Mouse (Mus musculus): ENCODE data around the gene Herc6. TPM values are rescaled to one million over a fixed set of nuclear protein-coding genes. Genes with fewer than 3 reads are reported as not detected.

The Herc6 gene
- polyA plus RNA-seq, 1 experiment, result 13.8 TPM

DNA sequence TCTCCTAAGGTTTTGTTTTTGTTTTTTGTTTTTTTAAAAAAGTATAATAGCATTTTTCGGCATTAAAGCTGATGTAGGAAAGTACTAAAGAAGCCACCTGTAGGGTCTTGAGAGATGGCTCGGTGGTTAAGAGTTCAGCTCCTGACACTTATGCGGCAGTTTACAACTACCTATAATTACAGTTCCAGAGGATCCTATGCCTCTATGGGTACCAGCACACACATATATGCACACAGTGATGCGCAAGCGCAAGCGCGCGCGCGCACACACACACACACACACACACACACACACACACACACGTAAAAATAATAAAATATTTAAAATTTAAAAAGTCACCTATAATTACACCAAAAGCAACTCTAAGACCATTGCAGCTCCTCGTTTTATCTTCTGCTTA lies 795 bp downstream of the Herc6 start:
- H3K4me3 ChIP-seq (ENCODE audit: low read depth, low read length), result peak overlapping the region; percentile 45
- H3K27ac ChIP-seq (ENCODE audit: insufficient read depth, low read depth, low read length), result peak overlapping the region; percentile 96; the same call in 1 of the 2 replicates
- H3K4me1 ChIP-seq (ENCODE audit: control insufficient read depth, insufficient read depth, insufficient read length, low read length), result no peaks in the 10 kb centered on the region
- H3K27me3 ChIP-seq (ENCODE audit: control insufficient read depth, insufficient read depth, low read length), result no peaks in the 10 kb centered on the region
- TF ChIP-seq CTCF (IDR thresholded peaks at IDR 0.05; ENCODE audit: extremely low read depth, insufficient read length, insufficient replicate concordance, low read depth, low read length) (no peak), POLR2A (IDR thresholded peaks at IDR 0.05; ENCODE audit: low read depth, low read length) (no peak)
- WGBS, result 77% methylated on average over 12 of the region's 12 CpGs
- H3K36me3 ChIP-seq (ENCODE audit: control insufficient read depth, insufficient read depth, low read length), result no peaks in the 10 kb centered on the region

DNA sequence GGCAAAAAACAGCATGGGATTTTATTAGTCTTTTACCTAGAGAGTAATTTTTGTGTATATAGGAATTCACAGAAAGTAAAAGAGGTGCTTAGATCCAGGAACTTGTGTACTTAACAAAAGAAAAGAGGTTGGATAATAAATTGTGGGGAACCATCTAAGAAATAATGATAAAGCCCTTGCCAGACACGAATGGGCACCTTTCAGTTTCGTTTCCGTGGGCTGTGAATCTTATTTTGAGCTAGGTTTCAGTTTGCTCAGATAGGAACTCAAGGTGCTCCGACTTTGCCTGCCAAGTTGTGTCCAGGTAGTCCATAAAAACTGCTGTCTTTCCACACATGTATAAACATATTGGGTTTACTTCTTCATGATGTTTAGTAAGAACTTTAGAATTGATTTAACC lies 1.6 kb downstream of the Herc6 start:
- TF ChIP-seq CTCF (IDR thresholded peaks at IDR 0.05; ENCODE audit: extremely low read depth, insufficient read length, insufficient replicate concordance, low read depth, low read length) (no peak), POLR2A (IDR thresholded peaks at IDR 0.05; ENCODE audit: low read depth, low read length) (no peak)
- Histone ChIP-seq H3K4me3 (ENCODE audit: low read depth, low read length) (no peak overlapping the region), H3K36me3 (ENCODE audit: control insufficient read depth, insufficient read depth, low read length) (no peaks in the 10 kb centered on the region), H3K27ac (ENCODE audit: insufficient read depth, low read depth, low read length) (no peak overlapping the region), H3K4me1 (ENCODE audit: control insufficient read depth, insufficient read depth, insufficient read length, low read length) (no peaks in the 10 kb centered on the region), H3K27me3 (ENCODE audit: control insufficient read depth, insufficient read depth, low read length) (no peaks in the 10 kb centered on the region)
- WGBS, result 22% methylated on average over 4 of the region's 4 CpGs

DNA sequence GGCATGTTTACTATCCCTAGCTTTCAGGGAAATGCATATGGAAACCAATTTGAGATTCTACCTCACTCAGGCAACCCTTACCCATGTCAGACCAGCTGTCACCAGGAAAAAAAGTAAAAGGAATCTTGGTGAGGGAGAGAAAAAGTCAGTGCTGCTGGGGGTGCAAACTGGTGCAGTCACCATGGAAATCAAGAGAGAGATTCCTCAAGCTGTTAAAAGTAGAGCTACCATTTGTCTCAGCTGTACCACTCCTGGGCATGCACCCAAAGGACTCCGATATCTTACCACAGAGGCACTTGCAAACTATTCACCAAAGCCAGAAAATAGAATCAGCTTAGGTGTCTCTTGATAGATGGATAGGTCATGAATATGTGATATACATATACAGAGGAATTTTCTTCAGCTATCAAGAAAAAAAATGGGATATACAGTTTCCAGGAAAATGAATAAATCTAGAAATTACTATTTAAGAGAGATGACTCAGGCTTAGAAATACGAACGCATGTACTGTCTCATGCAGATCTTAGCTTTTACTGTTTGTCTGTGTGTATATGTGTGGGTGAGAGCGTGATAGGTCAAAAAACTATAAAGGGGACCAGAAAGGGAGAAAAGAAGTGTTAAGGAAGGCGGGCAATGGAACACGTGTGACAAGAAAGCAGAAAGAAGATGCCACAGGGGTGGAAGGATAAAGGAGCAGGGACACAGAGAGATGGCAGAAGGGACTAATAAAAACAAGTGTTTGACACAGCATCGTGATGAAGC lies 24.9 kb downstream of the Herc6 start:
- no peak overlapping the region for H3K27ac ChIP-seq (ENCODE audit: insufficient read depth, low read depth, low read length)
- H3K36me3 ChIP-seq (ENCODE audit: control insufficient read depth, insufficient read depth, low read length), result peaks cover 27% of the 10 kb centered on the region
- no peak overlapping the region for H3K4me3 ChIP-seq (ENCODE audit: low read depth, low read length)
- TF ChIP-seq POLR2A (IDR thresholded peaks at IDR 0.05; ENCODE audit: low read depth, low read length), result no peak
- TF ChIP-seq CTCF (IDR thresholded peaks at IDR 0.05; ENCODE audit: extremely low read depth, insufficient read length, insufficient replicate concordance, low read depth, low read length), result no peak
- WGBS, result 92% methylated on average over 7 of the region's 7 CpGs
- H3K27me3 ChIP-seq (ENCODE audit: control insufficient read depth, insufficient read depth, low read length), result no peaks in the 10 kb centered on the region
- no peaks in the 10 kb centered on the region for H3K4me1 ChIP-seq (ENCODE audit: control insufficient read depth, insufficient read depth, insufficient read length, low read length)

DNA sequence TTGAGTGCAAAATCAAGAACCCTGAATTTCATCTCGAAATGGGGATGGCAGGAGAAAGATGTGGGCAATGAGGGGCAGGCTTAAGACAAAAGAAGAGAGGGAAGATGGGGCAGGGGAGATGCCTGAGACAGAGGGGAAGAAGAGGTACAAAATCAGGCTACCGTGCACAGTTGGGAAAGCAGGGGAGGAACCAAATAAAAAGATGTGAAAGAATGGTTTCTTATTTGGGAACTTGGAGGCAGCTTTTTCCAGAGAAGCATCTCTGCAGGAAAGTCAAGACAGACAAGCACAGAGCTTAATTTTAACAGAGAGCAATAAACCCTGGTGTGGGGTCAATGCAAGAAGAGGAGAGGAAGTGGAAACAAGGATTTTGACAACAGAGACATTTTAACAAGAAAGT lies 27.2 kb downstream of the Herc6 start:
- no peak overlapping the region for H3K27ac ChIP-seq (ENCODE audit: insufficient read depth, low read depth, low read length)
- TF ChIP-seq POLR2A (IDR thresholded peaks at IDR 0.05; ENCODE audit: low read depth, low read length) (no peak), CTCF (IDR thresholded peaks at IDR 0.05; ENCODE audit: extremely low read depth, insufficient read length, insufficient replicate concordance, low read depth, low read length) (no peak)
- H3K4me1 ChIP-seq (ENCODE audit: control insufficient read depth, insufficient read depth, insufficient read length, low read length), result no peaks in the 10 kb centered on the region
- peaks cover 24% of the 10 kb centered on the region for H3K36me3 ChIP-seq (ENCODE audit: control insufficient read depth, insufficient read depth, low read length)
- H3K4me3 ChIP-seq (ENCODE audit: low read depth, low read length), result no peak overlapping the region
- WGBS, result 78% methylated on average over 2 of the region's 2 CpGs
- H3K27me3 ChIP-seq (ENCODE audit: control insufficient read depth, insufficient read depth, low read length), result no peaks in the 10 kb centered on the region

DNA sequence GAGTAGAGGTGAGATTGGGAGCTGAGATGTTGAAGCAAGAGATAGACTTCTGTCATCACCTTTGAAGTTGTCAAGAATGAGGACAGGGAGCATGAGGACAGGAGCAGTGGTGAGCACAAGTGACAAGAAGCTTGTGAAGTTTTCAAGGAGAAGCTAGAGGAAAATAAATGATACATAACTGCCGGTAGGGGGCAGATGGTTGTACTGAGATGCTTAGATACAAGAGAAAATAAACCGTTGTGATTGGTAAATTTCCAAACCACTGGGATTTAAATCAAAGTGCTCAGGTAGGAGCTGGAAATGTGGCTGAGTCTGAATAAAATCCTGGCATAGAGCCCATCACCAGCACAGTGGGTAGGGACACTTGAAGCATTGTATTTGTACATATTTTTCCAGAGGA lies 28.8 kb downstream of the Herc6 start:
- Histone ChIP-seq H3K4me1 (ENCODE audit: control insufficient read depth, insufficient read depth, insufficient read length, low read length) (no peaks in the 10 kb centered on the region), H3K4me3 (ENCODE audit: low read depth, low read length) (no peak overlapping the region), H3K27me3 (ENCODE audit: control insufficient read depth, insufficient read depth, low read length) (no peaks in the 10 kb centered on the region), H3K36me3 (ENCODE audit: control insufficient read depth, insufficient read depth, low read length) (peaks cover 22% of the 10 kb centered on the region), H3K27ac (ENCODE audit: insufficient read depth, low read depth, low read length) (no peak overlapping the region)
- no peak for TF ChIP-seq POLR2A (IDR thresholded peaks at IDR 0.05; ENCODE audit: low read depth, low read length)
- no peak for TF ChIP-seq CTCF (IDR thresholded peaks at IDR 0.05; ENCODE audit: extremely low read depth, insufficient read length, insufficient replicate concordance, low read depth, low read length)
- WGBS, result 43% methylated on average over 2 of the region's 2 CpGs

DNA sequence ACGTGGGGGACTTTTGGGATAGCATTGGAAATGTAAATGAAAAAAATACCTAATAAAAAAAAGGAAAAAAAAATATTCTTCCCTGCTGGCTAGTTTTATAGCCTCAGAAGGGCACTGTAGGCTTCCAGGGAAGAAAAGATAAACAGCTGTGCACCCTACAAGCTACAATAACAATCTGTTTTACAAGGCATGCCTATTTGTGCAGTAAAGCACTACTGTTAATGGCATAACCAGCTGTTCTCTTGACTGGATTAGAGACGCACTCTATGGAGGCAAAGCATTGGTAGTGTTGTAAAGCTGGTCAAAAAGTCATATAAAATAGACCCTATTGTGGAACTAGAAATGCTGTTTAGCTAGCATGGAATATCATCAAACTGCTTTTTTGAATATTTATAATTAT lies 35.0 kb downstream of the Herc6 start:
- H3K36me3 ChIP-seq (ENCODE audit: control insufficient read depth, insufficient read depth, low read length), result peaks cover 15% of the 10 kb centered on the region
- 89% methylated on average over 2 of the region's 2 CpGs for WGBS
- H3K27ac ChIP-seq (ENCODE audit: insufficient read depth, low read depth, low read length), result no peak overlapping the region
- TF ChIP-seq CTCF (IDR thresholded peaks at IDR 0.05; ENCODE audit: extremely low read depth, insufficient read length, insufficient replicate concordance, low read depth, low read length) (no peak), POLR2A (IDR thresholded peaks at IDR 0.05; ENCODE audit: low read depth, low read length) (no peak)
- no peaks in the 10 kb centered on the region for H3K27me3 ChIP-seq (ENCODE audit: control insufficient read depth, insufficient read depth, low read length)
- no peak overlapping the region for H3K4me3 ChIP-seq (ENCODE audit: low read depth, low read length)
- no peaks in the 10 kb centered on the region for H3K4me1 ChIP-seq (ENCODE audit: control insufficient read depth, insufficient read depth, insufficient read length, low read length)

DNA sequence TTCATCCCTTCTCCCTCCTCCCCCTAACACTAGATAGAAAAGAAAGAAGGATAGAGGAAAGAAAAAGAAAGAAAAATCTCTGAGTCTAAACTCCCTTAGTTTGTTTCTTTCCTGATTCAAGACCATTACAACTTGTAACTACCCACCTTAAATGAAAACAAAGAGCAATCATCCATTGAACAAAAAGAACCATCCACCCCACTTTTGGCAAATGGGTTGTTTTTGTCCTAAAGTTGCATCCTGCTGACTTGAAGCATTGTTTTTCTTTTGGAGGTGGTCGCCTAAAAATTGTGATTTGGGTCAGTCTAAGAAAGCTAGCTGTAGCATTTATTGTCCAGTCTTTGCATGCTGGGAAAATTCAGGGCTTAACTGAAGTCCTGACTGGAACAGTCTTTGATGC lies 58.7 kb downstream of the Herc6 start:
- Histone ChIP-seq H3K4me3 (ENCODE audit: low read depth, low read length) (no peak overlapping the region), H3K4me1 (ENCODE audit: control insufficient read depth, insufficient read depth, insufficient read length, low read length) (no peaks in the 10 kb centered on the region), H3K36me3 (ENCODE audit: control insufficient read depth, insufficient read depth, low read length) (no peaks in the 10 kb centered on the region), H3K27me3 (ENCODE audit: control insufficient read depth, insufficient read depth, low read length) (no peaks in the 10 kb centered on the region), H3K27ac (ENCODE audit: insufficient read depth, low read depth, low read length) (no peak overlapping the region)
- no peak for TF ChIP-seq POLR2A (IDR thresholded peaks at IDR 0.05; ENCODE audit: low read depth, low read length)
- no peak for TF ChIP-seq CTCF (IDR thresholded peaks at IDR 0.05; ENCODE audit: extremely low read depth, insufficient read length, insufficient replicate concordance, low read depth, low read length)
- WGBS, result 73% methylated on average over 1 of the region's 1 CpGs
